Mouse (Mus musculus) liver, embryonic 11.5 days (tissue): Measurements from ENCODE around the gene Sod1. TPM values are rescaled to one million over a fixed set of nuclear protein-coding genes. Genes with fewer than 3 reads are reported as not detected.
"Not testable (repeated sequence)": the region's sequence is repeated elsewhere in the genome, so short reads cannot be mapped to it uniquely, and the experiment has no call there.

Source experiments
- ATAC-seq: fragments of 200-750 bp; cut with Nextera tagmentation; replicated peaks from 2 replicates; pipeline ENCODE4 v1.8.0; 2017; ENCODE audit warnings: moderate number of reproducible peaks, mild to moderate bottlenecking, moderate TSS enrichment, moderate library complexity; ENCODE audit not compliant: low FRiP score
- DNase-seq: peaks from one replicate; pipeline ENCODE4 v3.0.0-alpha.2; 2017; ENCODE audit warnings: low spot score
- H3K27ac ChIP-seq: fragments of 300-500 bp; sonication (generic); 2 replicates; pipeline ENCODE4 v1.5.1; 2014; ENCODE audit warnings: mild to moderate bottlenecking, low read depth, low read length, control low read depth
- H3K27me3 ChIP-seq: fragments of 300-500 bp; sonication (generic); replicated peaks from 2 replicates; pipeline ENCODE4 v1.6.1; 2014; ENCODE audit warnings: low read length, mixed read lengths; ENCODE audit not compliant: control insufficient read depth, insufficient read depth
- H3K36me3 ChIP-seq: fragments of 300-500 bp; sonication (generic); 2 replicates; pipeline ENCODE4 v1.6.1; 2014; ENCODE audit warnings: mild to moderate bottlenecking, low read length, moderate library complexity, mixed read lengths; ENCODE audit not compliant: control insufficient read depth, insufficient read depth
- H3K4me1 ChIP-seq: fragments of 300-500 bp; sonication (generic); replicated peaks from 2 replicates; pipeline ENCODE4 v1.6.1; 2014; ENCODE audit warnings: low read length, mixed read lengths; ENCODE audit not compliant: control insufficient read depth, insufficient read depth
- H3K4me2 ChIP-seq: fragments of 300-500 bp; sonication (generic); 2 replicates; pipeline ENCODE4 v1.6.1; 2014; ENCODE audit warnings: mild to moderate bottlenecking, control low read depth, moderate library complexity
- H3K4me3 ChIP-seq: fragments of 300-500 bp; sonication (generic); 2 replicates; pipeline ENCODE4 v1.5.1; 2014; ENCODE audit warnings: low read depth, low read length, control low read depth
- H3K9ac ChIP-seq: fragments of 300-500 bp; sonication (generic); 2 replicates; pipeline ENCODE4 v1.6.1; 2014; ENCODE audit warnings: low read depth, low read length, control low read depth
- H3K9me3 ChIP-seq: fragments of 300-500 bp; sonication (generic); 2 replicates; pipeline ENCODE4 v1.6.1; 2016; ENCODE audit warnings: low read length, inconsistent platforms, mixed read lengths; ENCODE audit not compliant: control insufficient read depth
- WGBS: fragments of 180-500 bp; shearing (Covaris S2); extraction: QIAGEN DNeasy Blood & Tissue Kit; methylation state at CpG from one replicate; pipeline ENCODE4 v1.1.7; 2014; 5-methylcytosine and 5-hydroxymethylcytosine counted together
- polyA plus RNA-seq: library from polyadenylated mRNA; unstranded; fragments of >200 nt; fragmentation: Nextera tagmentation; extraction: Ambion mirVana; gene quantifications from 2 replicates; pipeline ENCODE4 v1.2.1, GENCODE M21; 2014

The Sod1 gene
- polyA plus RNA-seq, 1 experiment from 2014 or later, result 2,008 TPM

GRCm38 (mm10) chr16:90215879-90216278, 4.7 kb upstream of the Sod1 start:
- DNase-seq, H3K36me3 ChIP-seq, H3K9ac ChIP-seq, H3K4me2 ChIP-seq, H3K4me3 ChIP-seq, H3K9me3 ChIP-seq, ATAC-seq, H3K27me3 ChIP-seq: not testable (repeated sequence)
- WGBS, result 85% methylated on average over 5 of the region's 5 CpGs
- H3K27ac ChIP-seq, result peak overlapping the region; percentile 71; the same call in 1 of the 2 replicates
- H3K4me1 ChIP-seq, result peaks cover 38% of the 10 kb centered on the region

GRCm38 (mm10) chr16:90216414-90216813, 4.1 kb upstream of the Sod1 start:
- no peak for DNase-seq
- Histone ChIP-seq H3K36me3 (no peaks in the 10 kb centered on the region), H3K4me2 (no peak overlapping the region), H3K27ac (no peak overlapping the region), H3K4me3 (no peak overlapping the region), H3K9me3 (no peaks in the 10 kb centered on the region), H3K9ac (no peak overlapping the region), H3K27me3 (no peaks in the 10 kb centered on the region), H3K4me1 (peaks cover 38% of the 10 kb centered on the region)
- 88% methylated on average over 2 of the region's 2 CpGs for WGBS
- no peak for ATAC-seq

GRCm38 (mm10) chr16:90217356-90217755, 3.2 kb upstream of the Sod1 start:
- Histone ChIP-seq H3K9me3 (no peaks in the 10 kb centered on the region), H3K4me1 (peaks cover 36% of the 10 kb centered on the region), H3K36me3 (peaks cover under 1% of the 10 kb centered on the region), H3K4me3 (no peak overlapping the region), H3K9ac (no peak overlapping the region), H3K27ac (no peak overlapping the region), H3K4me2 (no peak overlapping the region), H3K27me3 (no peaks in the 10 kb centered on the region)
- DNase-seq (no peak), ATAC-seq (no peak)
- WGBS, result 70% methylated on average over 3 of the region's 3 CpGs

GRCm38 (mm10) chr16:90217926-90218325, 2.6 kb upstream of the Sod1 start:
- no peak overlapping the region for H3K4me3 ChIP-seq
- H3K4me1 ChIP-seq, result peaks cover 39% of the 10 kb centered on the region
- H3K4me2 ChIP-seq, result no peak overlapping the region
- no peaks in the 10 kb centered on the region for H3K27me3 ChIP-seq
- H3K27ac ChIP-seq, result peak overlapping the region; percentile 52
- no peaks in the 10 kb centered on the region for H3K9me3 ChIP-seq
- H3K9ac ChIP-seq, result no peak overlapping the region
- 54% methylated on average over 4 of the region's 4 CpGs for WGBS
- H3K36me3 ChIP-seq, result peaks cover 6% of the 10 kb centered on the region
- no peak for DNase-seq
- ATAC-seq, result no peak

- Histone ChIP-seq H3K4me2 (peak overlapping the region; percentile 91; the same call in 1 of the 2 replicates), H3K36me3 (peaks cover 19% of the 10 kb centered on the region), H3K4me1 (peaks cover 36% of the 10 kb centered on the region)
- not testable (repeated sequence) for H3K27me3 ChIP-seq, H3K4me3 ChIP-seq, ATAC-seq, H3K9me3 ChIP-seq, H3K27ac ChIP-seq, H3K9ac ChIP-seq, DNase-seq
- 64% methylated on average over 4 of the region's 4 CpGs for WGBS
Observed at GRCm38 (mm10) chr16:90219445-90219844, 1.1 kb upstream of the Sod1 start.

GRCm38 (mm10) chr16:90220892-90221431, 408 bp downstream of the Sod1 start:
- peak overlapping the region; percentile 91 for H3K4me2 ChIP-seq
- H3K9me3 ChIP-seq, result no peaks in the 10 kb centered on the region
- peak overlapping the region; percentile 98 for H3K4me3 ChIP-seq
- peak overlapping the region; percentile 97 for H3K9ac ChIP-seq
- ATAC-seq (peak; percentile 74), DNase-seq (no peak)
- WGBS, result under 1% methylated on average over 52 of the region's 52 CpGs
- H3K4me1 ChIP-seq, result peaks cover 30% of the 10 kb centered on the region
- peak overlapping the region; percentile 95 for H3K27ac ChIP-seq
- peaks cover 26% of the 10 kb centered on the region for H3K36me3 ChIP-seq
- no peaks in the 10 kb centered on the region for H3K27me3 ChIP-seq

GRCm38 (mm10) chr16:90221441-90222070, 1.0 kb downstream of the Sod1 start:
- no peaks in the 10 kb centered on the region for H3K9me3 ChIP-seq
- H3K4me2 ChIP-seq, result peak overlapping the region; percentile 91
- WGBS, result 5% methylated on average over 20 of the region's 20 CpGs
- peaks cover 30% of the 10 kb centered on the region for H3K4me1 ChIP-seq
- ATAC-seq (no peak), DNase-seq (no peak)
- peak overlapping the region; percentile 95 for H3K27ac ChIP-seq
- peaks cover 32% of the 10 kb centered on the region for H3K36me3 ChIP-seq
- H3K9ac ChIP-seq, result peak overlapping the region; percentile 97
- peak overlapping the region; percentile 98 for H3K4me3 ChIP-seq
- no peaks in the 10 kb centered on the region for H3K27me3 ChIP-seq

- Histone ChIP-seq H3K27ac (no peak overlapping the region), H3K4me2 (no peak overlapping the region), H3K4me3 (no peak overlapping the region), H3K27me3 (no peaks in the 10 kb centered on the region), H3K9me3 (no peaks in the 10 kb centered on the region), H3K36me3 (peaks cover 27% of the 10 kb centered on the region), H3K4me1 (peaks cover 3% of the 10 kb centered on the region), H3K9ac (no peak overlapping the region)
- ATAC-seq, result no peak
- DNase-seq, result no peak
- WGBS, result 85% methylated on average over 6 of the region's 6 CpGs
Observed at GRCm38 (mm10) chr16:90229897-90230296, 9.3 kb downstream of the Sod1 start.

- H3K4me3 ChIP-seq, result no peak overlapping the region
- no peak overlapping the region for H3K4me2 ChIP-seq
- peaks cover 3% of the 10 kb centered on the region for H3K4me1 ChIP-seq
- H3K27ac ChIP-seq, result no peak overlapping the region
- no peak for DNase-seq
- H3K9me3 ChIP-seq, result no peaks in the 10 kb centered on the region
- H3K36me3 ChIP-seq, result peaks cover 17% of the 10 kb centered on the region
- ATAC-seq, result no peak
- 86% methylated on average over 7 of the region's 7 CpGs for WGBS
- no peaks in the 10 kb centered on the region for H3K27me3 ChIP-seq
- H3K9ac ChIP-seq, result no peak overlapping the region
Observed at GRCm38 (mm10) chr16:90231302-90231701, 10.7 kb downstream of the Sod1 start.
